In genomic region chr3:11668960-11669359, GRCm38 (mm10) we compare ENCODE assay signal across 18 mouse cellular contexts.
"Had no signal": no experiment of that assay in that cellular context is flagged by ENCODE, and none has a peak within 500 bp of the region (broad histone marks: within the 10 kb centered on the region; RNA-seq: fewer than 3 reads in every experiment).

No protein-coding gene starts in this region.

- H3K27ac ChIP-seq: midbrain, embryonic 10.5 days; neural tube, embryonic 13.5 days; neural tube, embryonic 15.5 days had no signal

- ATAC-seq: midbrain, embryonic 16.5 days had no signal

- H3K27me3 ChIP-seq: neural tube, embryonic 13.5 days; neural tube, embryonic 15.5 days had no signal

- H3K9ac ChIP-seq: lung, embryonic 14.5 days; neural tube, embryonic 13.5 days; neural tube, embryonic 15.5 days had no signal

- DNase-seq: lung, adult 18-20 months; lung, embryonic 14.5 days; lung, postnatal 10 days; lung, postnatal 4 days; midbrain, embryonic 14.5 days; retina, postnatal 1 day; right cerebral cortex, adult 18-20 months; right cerebral cortex, postnatal 25 days; right cerebral cortex, postnatal 4 days; spleen, adult 18-20 months; thymus, adult 2 months; thymus, postnatal 25 days; thymus, postnatal 4 days had no signal

- H3K9me3 ChIP-seq: midbrain, embryonic 10.5 days; neural tube, embryonic 13.5 days; neural tube, embryonic 15.5 days had no signal

- H3K36me3 ChIP-seq: midbrain, embryonic 10.5 days; neural tube, embryonic 13.5 days; neural tube, embryonic 15.5 days had no signal

- H3K4me1 ChIP-seq: midbrain, embryonic 10.5 days; neural tube, embryonic 13.5 days; neural tube, embryonic 15.5 days had no signal

- H3K4me2 ChIP-seq: lung, embryonic 14.5 days; neural tube, embryonic 13.5 days; neural tube, embryonic 15.5 days had no signal

- H3K4me3 ChIP-seq: midbrain, embryonic 10.5 days; myocyte; neural tube, embryonic 13.5 days; neural tube, embryonic 15.5 days had no signal
